Mouse (Mus musculus): ENCODE measurements around the gene Stk24. TPM values are rescaled to one million over a fixed set of nuclear protein-coding genes. Genes with fewer than 3 reads are reported as not detected.

The Stk24 gene
- polyA plus RNA-seq, 1 experiment from 2014 or later = 26.1 TPM

DNA sequence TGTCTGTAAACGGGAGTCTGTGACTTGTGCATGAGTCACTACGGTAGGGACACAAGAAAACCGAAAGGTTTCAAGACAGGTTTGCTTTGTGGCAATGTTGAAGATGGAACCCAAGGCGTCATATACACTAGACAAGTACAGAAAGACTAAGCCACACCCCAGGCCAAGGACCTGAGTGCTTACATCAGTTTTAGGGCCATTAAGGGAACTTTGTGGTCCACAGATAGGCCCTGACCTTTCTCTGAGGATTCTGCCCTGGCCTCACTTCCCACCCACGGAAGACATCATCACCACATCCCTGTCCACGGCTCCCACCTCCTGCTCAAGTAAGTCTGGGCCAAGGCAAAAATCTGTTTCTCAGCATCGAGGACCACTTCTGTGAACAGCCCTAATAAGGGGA, 27.1 kb upstream of the Stk24 start:
- Histone ChIP-seq H3K27me3 (no peaks in the 10 kb centered on the region), H3K9ac (no peak overlapping the region), H3K4me3 (no peak overlapping the region), H3K27ac (no peak overlapping the region), H3K4me1 (no peaks in the 10 kb centered on the region), H3K9me3 (replicated peaks) (no peaks in the 10 kb centered on the region), H3K36me3 (ENCODE audit: poor library complexity, severe bottlenecking) (no peaks in the 10 kb centered on the region), H3K4me2 (no peak overlapping the region)
- 89% methylated on average over 7 of the region's 7 CpGs for WGBS
- ATAC-seq = no peak

- Histone ChIP-seq H3K9me3 (replicated peaks) (no peaks in the 10 kb centered on the region), H3K27ac (no peak overlapping the region), H3K27me3 (no peaks in the 10 kb centered on the region), H3K4me1 (no peaks in the 10 kb centered on the region), H3K36me3 (ENCODE audit: poor library complexity, severe bottlenecking) (no peaks in the 10 kb centered on the region), H3K4me2 (peak overlapping the region; percentile 50), H3K9ac (no peak overlapping the region), H3K4me3 (peak overlapping the region; percentile 13; the same call in 1 of the 2 replicates)
- WGBS = 54% methylated on average over 15 of the region's 15 CpGs
- ATAC-seq = no peak
These were observed 25.7 kb upstream of the Stk24 start for GRCm38 (mm10) chr14:121405546-121405945.

GRCm38 (mm10) chr14:121405120-121405519, 25.3 kb upstream of the Stk24 start:
- Histone ChIP-seq H3K36me3 (ENCODE audit: poor library complexity, severe bottlenecking) (no peaks in the 10 kb centered on the region), H3K27ac (no peak overlapping the region), H3K4me2 (peak overlapping the region; percentile 50), H3K27me3 (no peaks in the 10 kb centered on the region), H3K9me3 (replicated peaks) (no peaks in the 10 kb centered on the region), H3K4me3 (peak overlapping the region; percentile 13; the same call in 1 of the 2 replicates), H3K4me1 (no peaks in the 10 kb centered on the region), H3K9ac (no peak overlapping the region)
- ATAC-seq = peak; percentile 68
- WGBS = 41% methylated on average over 13 of the region's 13 CpGs

- Histone ChIP-seq H3K36me3 (ENCODE audit: poor library complexity, severe bottlenecking) (no peaks in the 10 kb centered on the region), H3K4me3 (no peak overlapping the region), H3K27ac (no peak overlapping the region), H3K4me2 (no peak overlapping the region), H3K9ac (no peak overlapping the region), H3K27me3 (no peaks in the 10 kb centered on the region), H3K4me1 (no peaks in the 10 kb centered on the region), H3K9me3 (replicated peaks) (no peaks in the 10 kb centered on the region)
- 87% methylated on average over 6 of the region's 6 CpGs for WGBS
- no peak for ATAC-seq
These were observed 19.9 kb upstream of the Stk24 start for GRCm38 (mm10) chr14:121399676-121400075.

DNA sequence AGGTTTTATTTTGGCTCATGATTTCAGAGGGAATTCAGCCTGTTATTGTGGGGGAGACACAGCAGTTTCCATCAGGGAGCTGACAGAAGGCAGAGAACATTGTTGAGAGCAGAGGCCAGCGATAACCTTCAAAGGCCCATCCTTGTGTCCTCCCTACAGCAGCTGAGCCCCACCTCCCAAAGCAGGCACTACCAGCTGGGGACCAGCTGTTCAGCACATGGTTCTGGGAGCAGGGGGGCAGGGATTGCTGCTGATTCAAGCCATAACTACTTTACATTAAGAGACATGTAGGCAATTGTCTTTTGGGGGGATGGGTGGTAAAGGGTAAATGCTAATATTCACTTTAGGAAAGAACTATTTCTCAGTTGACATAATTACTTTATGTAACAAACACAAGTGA, 17.7 kb upstream of the Stk24 start:
- H3K9me3 ChIP-seq (replicated peaks) = no peaks in the 10 kb centered on the region
- H3K27ac ChIP-seq = no peak overlapping the region
- 65% methylated on average over 1 of the region's 1 CpGs for WGBS
- ATAC-seq = no peak
- no peaks in the 10 kb centered on the region for H3K36me3 ChIP-seq (ENCODE audit: poor library complexity, severe bottlenecking)
- no peak overlapping the region for H3K9ac ChIP-seq
- H3K4me3 ChIP-seq = no peak overlapping the region
- no peaks in the 10 kb centered on the region for H3K27me3 ChIP-seq
- no peaks in the 10 kb centered on the region for H3K4me1 ChIP-seq
- no peak overlapping the region for H3K4me2 ChIP-seq

DNA sequence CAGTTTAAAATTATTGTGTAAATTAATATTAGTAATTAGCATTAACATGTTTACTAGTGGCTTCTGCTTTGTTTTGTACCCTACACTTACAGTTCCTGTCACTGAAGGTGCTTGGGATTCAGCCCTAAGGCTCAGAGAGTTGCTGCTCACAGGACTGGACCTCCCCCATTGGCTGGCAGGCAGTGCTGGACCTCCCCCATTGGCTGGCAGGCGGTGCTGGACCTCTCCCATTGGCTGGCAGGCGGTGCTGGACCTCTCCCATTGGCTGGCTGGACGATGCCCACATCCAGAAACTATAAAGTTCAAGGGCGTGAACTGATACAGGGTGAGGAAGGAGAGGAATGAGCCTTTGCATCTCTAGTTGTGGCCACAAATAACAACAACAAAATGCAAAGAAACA, 15.3 kb upstream of the Stk24 start:
- ATAC-seq = no peak
- H3K36me3 ChIP-seq (ENCODE audit: poor library complexity, severe bottlenecking) = no peaks in the 10 kb centered on the region
- H3K27ac ChIP-seq = no peak overlapping the region
- no peaks in the 10 kb centered on the region for H3K4me1 ChIP-seq
- H3K9me3 ChIP-seq (replicated peaks) = no peaks in the 10 kb centered on the region
- no peak overlapping the region for H3K4me2 ChIP-seq
- H3K27me3 ChIP-seq = no peaks in the 10 kb centered on the region
- H3K4me3 ChIP-seq = no peak overlapping the region
- no peak overlapping the region for H3K9ac ChIP-seq
- 90% methylated on average over 4 of the region's 4 CpGs for WGBS

DNA sequence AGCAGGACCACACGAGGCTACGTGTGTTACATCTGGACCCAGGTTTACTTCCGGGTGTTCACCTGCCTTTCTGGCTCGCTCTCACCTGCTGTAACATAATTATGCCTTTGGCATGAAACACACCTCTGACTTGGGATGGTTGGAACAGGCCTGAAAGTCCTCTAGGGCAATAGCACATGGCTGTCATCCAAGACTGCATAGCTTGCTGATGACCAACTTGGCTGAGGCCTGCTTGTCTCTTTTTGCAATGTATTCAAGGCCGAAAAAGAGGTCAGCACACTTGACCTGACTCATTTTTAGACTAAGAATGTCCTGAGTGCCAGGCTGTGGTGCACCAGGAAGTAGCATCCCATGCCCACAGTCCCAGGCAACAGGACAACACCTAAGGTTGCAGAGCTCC, 12.1 kb upstream of the Stk24 start:
- ATAC-seq = no peak
- 87% methylated on average over 5 of the region's 5 CpGs for WGBS
- H3K27ac ChIP-seq = no peak overlapping the region
- H3K4me1 ChIP-seq = no peaks in the 10 kb centered on the region
- H3K27me3 ChIP-seq = no peaks in the 10 kb centered on the region
- no peak overlapping the region for H3K4me2 ChIP-seq
- H3K36me3 ChIP-seq (ENCODE audit: poor library complexity, severe bottlenecking) = no peaks in the 10 kb centered on the region
- H3K9ac ChIP-seq = no peak overlapping the region
- no peak overlapping the region for H3K4me3 ChIP-seq
- no peaks in the 10 kb centered on the region for H3K9me3 ChIP-seq (replicated peaks)

- peaks cover 11% of the 10 kb centered on the region for H3K4me1 ChIP-seq
- no peak for ATAC-seq
- 26% methylated on average over 1 of the region's 1 CpGs for WGBS
These were observed 7.9 kb upstream of the Stk24 start for GRCm38 (mm10) chr14:121387760-121388159.

DNA sequence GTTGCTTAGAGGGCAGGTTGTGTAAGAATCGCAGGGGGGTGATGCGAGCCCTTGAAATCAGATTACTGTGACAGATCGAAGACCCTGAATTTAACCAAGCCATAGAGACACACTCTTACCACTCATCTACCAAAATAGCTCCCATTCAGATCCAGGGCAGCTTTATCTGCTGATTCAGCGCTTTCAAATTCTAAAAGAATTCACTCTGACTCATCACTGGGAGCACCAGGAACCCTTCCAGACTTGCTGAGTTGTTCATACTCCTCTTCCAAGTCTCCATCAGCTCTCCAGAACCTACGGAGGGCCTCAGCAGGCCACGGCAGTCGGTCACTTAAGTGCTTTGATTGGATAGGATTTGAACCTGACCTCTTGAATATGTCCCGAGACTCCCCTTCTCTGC, 5.6 kb upstream of the Stk24 start:
- no peak overlapping the region for H3K4me3 ChIP-seq
- H3K4me2 ChIP-seq = no peak overlapping the region
- no peaks in the 10 kb centered on the region for H3K9me3 ChIP-seq (replicated peaks)
- no peak for ATAC-seq
- no peak overlapping the region for H3K9ac ChIP-seq
- 93% methylated on average over 8 of the region's 8 CpGs for WGBS
- no peaks in the 10 kb centered on the region for H3K27me3 ChIP-seq
- no peak overlapping the region for H3K27ac ChIP-seq
- H3K36me3 ChIP-seq (ENCODE audit: poor library complexity, severe bottlenecking) = no peaks in the 10 kb centered on the region
- H3K4me1 ChIP-seq = peaks cover 13% of the 10 kb centered on the region

More at GRCm38 (mm10) chr14:121387760-121388159, 7.9 kb upstream of the Stk24 start:
- no peak overlapping the region for H3K9ac ChIP-seq
- no peak overlapping the region for H3K4me3 ChIP-seq
- no peaks in the 10 kb centered on the region for H3K27me3 ChIP-seq
- no peaks in the 10 kb centered on the region for H3K9me3 ChIP-seq (replicated peaks)
- no peaks in the 10 kb centered on the region for H3K36me3 ChIP-seq (ENCODE audit: poor library complexity, severe bottlenecking)
- no peak overlapping the region for H3K27ac ChIP-seq
- H3K4me2 ChIP-seq = no peak overlapping the region

DNA sequence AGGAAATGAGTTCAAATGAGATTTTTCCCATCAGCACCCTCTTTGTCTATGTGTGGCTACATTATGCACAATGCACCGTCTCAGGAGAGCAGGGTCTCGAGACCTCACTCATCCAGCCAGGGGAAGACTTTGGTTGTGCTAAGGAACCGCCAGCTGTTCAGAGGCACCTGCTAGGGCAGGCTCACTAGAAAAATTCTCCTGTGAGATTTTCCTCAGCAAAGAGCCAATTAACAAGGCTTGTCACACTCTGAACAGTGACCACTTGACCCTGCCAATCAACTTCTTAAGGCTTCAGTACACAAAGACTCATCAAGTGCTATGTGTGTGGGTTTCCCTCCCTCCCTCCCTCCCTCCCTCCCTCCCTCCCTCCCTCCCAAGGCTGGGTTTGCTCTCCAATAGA, 4.0 kb upstream of the Stk24 start:
- 8% methylated on average over 3 of the region's 3 CpGs for WGBS
- H3K9me3 ChIP-seq (replicated peaks) = no peaks in the 10 kb centered on the region
- H3K4me2 ChIP-seq = no peak overlapping the region
- no peak overlapping the region for H3K9ac ChIP-seq
- no peak overlapping the region for H3K4me3 ChIP-seq
- 0 out of 2 replicates have a peak overlapping the region, but pooled peaks have one; percentile 2 for H3K27ac ChIP-seq
- no peak; the same call in 1 of the 2 replicates for ATAC-seq
- H3K27me3 ChIP-seq = no peaks in the 10 kb centered on the region
- H3K36me3 ChIP-seq (ENCODE audit: poor library complexity, severe bottlenecking) = no peaks in the 10 kb centered on the region
- peaks cover 21% of the 10 kb centered on the region for H3K4me1 ChIP-seq

- peak overlapping the region; percentile 98 for H3K4me3 ChIP-seq
- peaks cover 51% of the 10 kb centered on the region for H3K4me1 ChIP-seq
- peak overlapping the region; percentile 95 for H3K9ac ChIP-seq
- no peaks in the 10 kb centered on the region for H3K27me3 ChIP-seq
- WGBS = under 1% methylated on average over 29 of the region's 79 CpGs
- peak overlapping the region; percentile 87 for H3K27ac ChIP-seq
- H3K4me2 ChIP-seq = peak overlapping the region; percentile 93
- H3K9me3 ChIP-seq (replicated peaks) = no peaks in the 10 kb centered on the region
- peak; percentile 89 for ATAC-seq
- H3K36me3 ChIP-seq (ENCODE audit: poor library complexity, severe bottlenecking) = no peaks in the 10 kb centered on the region
These were observed 540 bp downstream of the Stk24 start for GRCm38 (mm10) chr14:121379116-121379826.

- Histone ChIP-seq H3K4me2 (peak overlapping the region; percentile 93), H3K9me3 (replicated peaks) (no peaks in the 10 kb centered on the region), H3K9ac (peak overlapping the region; percentile 95), H3K4me3 (peak overlapping the region; percentile 98), H3K36me3 (ENCODE audit: poor library complexity, severe bottlenecking) (no peaks in the 10 kb centered on the region), H3K27ac (peak overlapping the region; percentile 87), H3K27me3 (no peaks in the 10 kb centered on the region), H3K4me1 (peaks cover 50% of the 10 kb centered on the region)
- under 1% methylated on average over 53 of the region's 83 CpGs for WGBS
- ATAC-seq = peak; percentile 78
These were observed 1.3 kb downstream of the Stk24 start for GRCm38 (mm10) chr14:121378243-121379115.

All from forebrain, embryonic 13.5 days (tissue).